21 mouse cellular contexts compared by ENCODE assay signal in the genomic region with DNA sequence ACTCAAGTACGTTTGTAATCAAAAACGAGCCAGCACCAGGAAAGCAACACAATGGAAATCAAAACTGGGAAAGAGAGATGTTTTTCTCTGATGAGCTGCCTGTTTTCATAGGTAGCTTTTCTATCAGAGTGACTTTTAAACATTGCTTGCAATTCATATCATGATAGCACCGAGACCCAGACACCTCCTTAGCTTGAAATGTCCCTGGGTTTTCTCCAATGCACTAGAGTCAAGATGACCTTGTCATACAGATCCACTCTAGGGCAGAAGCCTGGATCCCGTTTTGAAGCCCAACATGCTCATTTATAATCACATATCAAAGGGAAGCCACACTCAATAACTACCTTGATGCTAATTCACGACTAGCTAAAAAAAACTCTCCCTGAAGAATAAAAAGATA.
DNase-seq lines count a peak whose midpoint lies in the region; ATAC-seq and TF ChIP-seq lines count a peak whose summit lies in the region.
"Had no signal": no experiment of that assay in that cellular context is flagged by ENCODE, and none has a peak within 500 bp of the region (broad histone marks: within the 10 kb centered on the region; RNA-seq: fewer than 3 reads in every experiment).

No protein-coding gene starts in this region.

- no peak for ATAC-seq in heart, embryonic 12.5 days (ENCODE audit: insufficient number of reproducible peaks, low FRiP score)
- no peak for ATAC-seq in heart, postnatal 0 days (ENCODE audit: insufficient read depth, low read depth)
- ATAC-seq: CD4-positive, CD25-positive, alpha-beta regulatory T cell, adult 4 months; forebrain, embryonic 14.5 days; forebrain, postnatal 0 days; intestine, postnatal 0 days had no signal

- H3K9me3 ChIP-seq in heart, embryonic 12.5 days (replicated peaks) = no peaks in the 10 kb centered on the region
- H3K9me3 ChIP-seq in heart, postnatal 0 days (replicated peaks; ENCODE audit: control insufficient read depth, low read length) = no peaks in the 10 kb centered on the region
- H3K9me3 ChIP-seq: forebrain, embryonic 10.5 days; hindbrain, embryonic 12.5 days; hindbrain, embryonic 15.5 days had no signal

- WGBS in heart, adult 2 months = 57% methylated on average over 5 of the region's 5 CpGs
- WGBS in heart, embryonic 12.5 days = 57% methylated on average over 5 of the region's 5 CpGs
- WGBS in heart, postnatal 0 days = 41% methylated on average over 5 of the region's 5 CpGs

- intact Hi-C loops in heart, adult 2 months (cut with DNase I) = no loop called here
- intact Hi-C loops in heart, postnatal 14 days (cut with DNase I) = no loop called here
- intact Hi-C loops in left cerebral cortex, postnatal 25 days (cut with DNase I) = no loop called here

- H3K36me3 ChIP-seq in heart, adult 2 months (ENCODE audit: control insufficient read depth, insufficient read depth, low read length) = peaks cover 6% of the 10 kb centered on the region
- no peaks in the 10 kb centered on the region for H3K36me3 ChIP-seq in heart, embryonic 12.5 days
- no peaks in the 10 kb centered on the region for H3K36me3 ChIP-seq in heart, postnatal 0 days (replicated peaks; ENCODE audit: control insufficient read depth, insufficient read depth, low read length)
- H3K36me3 ChIP-seq: forebrain, embryonic 10.5 days; hindbrain, embryonic 12.5 days; hindbrain, embryonic 15.5 days had no signal

- H3K27ac ChIP-seq in heart, adult 2 months = peak overlapping the region; percentile 49
- no peak overlapping the region for H3K27ac ChIP-seq in heart, embryonic 12.5 days (ENCODE audit: poor library complexity, severe bottlenecking)
- H3K27ac ChIP-seq in heart, postnatal 0 days (ENCODE audit: low read depth) = no peak overlapping the region
- H3K27ac ChIP-seq: forebrain, embryonic 10.5 days; hindbrain, embryonic 12.5 days; hindbrain, embryonic 15.5 days had no signal

- H3K4me3 ChIP-seq in heart, adult 2 months = no peak overlapping the region
- no peak overlapping the region for H3K4me3 ChIP-seq in heart, embryonic 12.5 days
- no peak overlapping the region for H3K4me3 ChIP-seq in heart, postnatal 0 days (ENCODE audit: low read depth, low read length)
- H3K4me3 ChIP-seq: forebrain, embryonic 10.5 days; hindbrain, embryonic 12.5 days; hindbrain, embryonic 15.5 days had no signal

- TF ChIP-seq CTCF in heart, adult 2 months (IDR thresholded peaks at IDR 0.05) = no peak
- TF ChIP-seq CTCF in heart, postnatal 0 days (IDR thresholded peaks at IDR 0.05; ENCODE audit: low read depth) = no peak

- no peaks in the 10 kb centered on the region for H3K79me2 ChIP-seq in heart, adult 2 months (replicated peaks; ENCODE audit: control insufficient read depth, insufficient read depth, low read length)

- no peaks in the 10 kb centered on the region for H3K27me3 ChIP-seq in heart, adult 2 months (ENCODE audit: control insufficient read depth, insufficient read depth, low read length)
- H3K27me3 ChIP-seq in heart, embryonic 12.5 days (replicated peaks) = no peaks in the 10 kb centered on the region
- H3K27me3 ChIP-seq in heart, postnatal 0 days (ENCODE audit: control insufficient read depth, insufficient read depth, low read length) = no peaks in the 10 kb centered on the region
- H3K27me3 ChIP-seq: hindbrain, embryonic 12.5 days; hindbrain, embryonic 15.5 days had no signal

- no peak overlapping the region for H3K9ac ChIP-seq in heart, adult 2 months (ENCODE audit: low read depth, low read length)
- H3K9ac ChIP-seq in heart, embryonic 12.5 days = no peak overlapping the region
- H3K9ac ChIP-seq in heart, postnatal 0 days (replicated peaks; ENCODE audit: low read depth, low read length) = no peak overlapping the region
- H3K9ac ChIP-seq: forebrain, postnatal 0 days; hindbrain, embryonic 12.5 days; hindbrain, embryonic 15.5 days had no signal

- peak in 1 of 2 experiments; percentile 22 for DNase-seq in heart, adult 2 months
- peak; percentile 32 for DNase-seq in heart, postnatal 0 days (ENCODE audit: low spot score)
- DNase-seq in heart, postnatal 14 days = peak; percentile 15 to 62
- no peak for DNase-seq in frontal cortex, postnatal 10 days (ENCODE audit: low spot score in 2 of 2)
- DNase-seq in left cerebral cortex, postnatal 25 days (ENCODE audit: low spot score in 2 of 2) = no peak
- DNase-seq: adrenal gland, adult 2 months; adrenal gland, postnatal 25 days; cerebellum, adult 11-12 months; cerebellum, adult 8-10 months; cerebellum, postnatal 10 days; cerebellum, postnatal 36 days; forebrain, postnatal 0 days; gastrocnemius, postnatal 25 days; kidney, adult 2 months had no signal

- H3K4me1 ChIP-seq in heart, adult 2 months (ENCODE audit: control insufficient read depth, insufficient read depth, low read length) = no peaks in the 10 kb centered on the region; the same call in 1 of the 2 replicates
- H3K4me1 ChIP-seq in heart, embryonic 12.5 days (replicated peaks) = 0 out of 2 replicates have a peak, but pooled peaks cover 3% of the 10 kb centered on the region
- no peaks in the 10 kb centered on the region; the same call in 1 of the 2 replicates for H3K4me1 ChIP-seq in heart, postnatal 0 days (ENCODE audit: control insufficient read depth, insufficient read depth)
- H3K4me1 ChIP-seq: forebrain, embryonic 10.5 days; hindbrain, embryonic 12.5 days had no signal

- TF ChIP-seq POLR2A in heart, adult 2 months (IDR thresholded peaks at IDR 0.05; ENCODE audit: insufficient read depth, low read depth, low read length) = no peak

- TF ChIP-seq EP300 in heart, adult 2 months (IDR thresholded peaks at IDR 0.05; ENCODE audit: insufficient read depth, low read depth, low read length) = no peak
- TF ChIP-seq EP300 in heart, postnatal 0 days (IDR thresholded peaks at IDR 0.05; ENCODE audit: low read depth) = no peak

- H3K4me2 ChIP-seq in heart, embryonic 12.5 days = no peak overlapping the region
- H3K4me2 ChIP-seq in heart, postnatal 0 days (ENCODE audit: low read depth, low read length) = 0 out of 2 replicates have a peak overlapping the region, but pooled peaks have one; percentile 36
- H3K4me2 ChIP-seq: hindbrain, embryonic 12.5 days; hindbrain, embryonic 15.5 days had no signal

Comparison
In these comparisons a context has a peak if more than half of its experiments do, and no peak if none do; other contexts are left out.
1. DNase-seq: peak in heart, postnatal 0 days (single experiment) and heart, postnatal 14 days (2 of 2); none in frontal cortex, postnatal 10 days (0 of 2) and left cerebral cortex, postnatal 25 days (0 of 2).